Mouse (Mus musculus) ES-E14 (cell line): Measurements from ENCODE around the gene Gm28053.

Experiments
- HCFC1 ChIP-seq: IDR thresholded peaks from 2 replicates; pipeline ENCODE4 v1.6.1; 2012; ENCODE audit warnings: low read length, inconsistent platforms, borderline replicate concordance; ENCODE audit not compliant: insufficient read depth
- MAFK ChIP-seq: IDR thresholded peaks from 2 replicates; pipeline ENCODE4 v1.6.1; 2014; ENCODE audit warnings: mild to moderate bottlenecking, low read depth, low read length, inconsistent platforms; ENCODE audit not compliant: insufficient read depth
- ZC3H11A ChIP-seq: IDR thresholded peaks from 2 replicates; pipeline ENCODE4 v1.6.1; 2012; ENCODE audit warnings: low read depth, mild to moderate bottlenecking, inconsistent platforms, low read length, borderline replicate concordance

DNA sequence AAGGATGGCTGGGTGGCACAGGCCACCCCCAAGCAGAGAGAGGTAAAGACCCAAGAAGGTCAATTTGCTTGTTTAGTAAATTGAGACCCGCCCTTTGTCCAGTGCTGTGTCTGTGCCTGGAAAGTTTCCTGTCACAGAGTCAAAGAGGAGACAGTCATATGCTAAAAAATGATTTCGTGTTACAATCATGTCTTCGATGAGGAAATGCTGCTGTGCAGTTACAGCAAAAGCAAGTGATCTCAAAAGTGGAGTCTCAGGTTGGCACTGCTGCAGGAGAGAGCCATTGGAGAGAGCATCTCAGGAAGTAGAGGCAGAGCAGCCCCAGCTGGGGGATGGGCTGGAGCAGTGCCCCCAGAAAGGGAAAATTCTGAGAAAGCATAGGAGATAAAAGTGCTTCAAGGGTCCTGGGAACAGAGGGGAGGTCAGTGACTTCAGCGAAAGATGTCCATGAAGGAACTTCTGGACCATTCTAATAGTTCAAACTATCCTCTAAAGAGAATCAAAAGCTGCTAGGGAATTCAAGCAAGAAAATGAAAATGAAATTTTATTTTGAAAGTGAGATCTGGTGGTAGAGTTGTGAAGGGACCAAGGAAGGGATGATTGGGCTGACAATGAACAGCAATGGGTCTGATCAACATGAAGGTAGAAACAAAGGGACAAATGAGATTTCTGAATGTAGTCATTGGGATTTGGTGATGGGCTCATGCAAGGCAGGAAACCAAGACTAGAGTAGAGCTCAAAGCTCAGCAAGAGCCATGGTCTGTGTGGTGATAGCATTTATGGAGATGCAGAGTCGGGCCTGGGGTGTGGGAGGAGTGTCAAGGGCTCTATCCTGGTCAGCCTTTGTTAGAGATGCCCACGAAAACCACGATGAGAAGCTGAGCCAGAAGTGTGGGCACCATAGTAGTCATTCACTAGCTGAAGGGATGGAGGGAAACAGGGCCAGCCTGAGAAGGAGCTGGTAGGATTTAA lies 32.4 kb upstream of the Gm28053 start:
- TF ChIP-seq MAFK (no peak), HCFC1 (no peak), ZC3H11A (no peak)
